Comparison of ENCODE assay signal across 8 mouse cellular contexts in genomic region chr7:127448521-127449300, GRCm38 (mm10). TPM values are rescaled to one million over a fixed set of nuclear protein-coding genes. Genes with fewer than 3 reads are reported as not detected.
DNase-seq lines count a peak whose midpoint lies in the region; ATAC-seq and TF ChIP-seq lines count a peak whose summit lies in the region.

Gene Zfp689, minus strand, starts transcription at chr7:127449158.

- peak within 1 kb of the TSS; percentile 93 for H3K9ac ChIP-seq in heart, embryonic 11.5 days (ENCODE audit: low read depth, low read length)
- H3K9ac ChIP-seq in kidney, embryonic 16.5 days (replicated peaks; ENCODE audit: low read length) = peak within 1 kb of the TSS; percentile 96
- H3K9ac ChIP-seq in liver, adult 2 months (ENCODE audit: low read depth, low read length) = peak within 1 kb of the TSS; percentile 68

- TF ChIP-seq CTCF in C2C12 (IDR thresholded peaks at IDR 0.05; ENCODE audit: control insufficient read depth, insufficient read depth, insufficient read length) = no peak
- no peak for TF ChIP-seq CTCF in brain, embryonic 14.5 days (IDR thresholded peaks at IDR 0.05; ENCODE audit: borderline replicate concordance, extremely low read depth, insufficient read depth, insufficient read length)
- no peak for TF ChIP-seq CTCF in liver, adult 2 months (IDR thresholded peaks at IDR 0.05; ENCODE audit: low read depth, low read length)

- H3K4me2 ChIP-seq in heart, embryonic 11.5 days = peak within 1 kb of the TSS; percentile 91
- H3K4me2 ChIP-seq in kidney, embryonic 16.5 days (replicated peaks; ENCODE audit: low read depth, low read length) = peak within 1 kb of the TSS; percentile 91
- peak within 1 kb of the TSS; percentile 98 for H3K4me2 ChIP-seq in myocyte (ENCODE audit: low read depth)

- H3K27me3 ChIP-seq in C2C12 (ENCODE audit: control insufficient read depth, insufficient read depth, insufficient read length) (no peaks in the 10 kb centered on the region), myocyte (ENCODE audit: control insufficient read depth, insufficient read depth, insufficient read length) (no peaks in the 10 kb centered on the region)
- no peaks in the 10 kb centered on the region; the same call in 1 of the 2 replicates for H3K27me3 ChIP-seq in erythroblast, embryonic 14.5 days (ENCODE audit: control insufficient read depth)
- H3K27me3 ChIP-seq in heart, embryonic 11.5 days (ENCODE audit: control insufficient read depth, insufficient read depth, low read length) = no peaks in the 10 kb centered on the region
- no peaks in the 10 kb centered on the region for H3K27me3 ChIP-seq in kidney, embryonic 16.5 days (ENCODE audit: insufficient read depth, low read length)
- H3K27me3 ChIP-seq in liver, adult 2 months (ENCODE audit: control insufficient read depth, insufficient read depth, low read length) = no peaks in the 10 kb centered on the region
- no peaks in the 10 kb centered on the region for H3K27me3 ChIP-seq in splenic B cell, adult 2 months (ENCODE audit: control insufficient read depth, insufficient read depth, low read length, poor library complexity, severe bottlenecking)

- H3K27ac ChIP-seq in heart, embryonic 11.5 days (ENCODE audit: low read depth, low read length) = peak within 1 kb of the TSS; percentile 94
- peak within 1 kb of the TSS; percentile 96 for H3K27ac ChIP-seq in kidney, embryonic 16.5 days (ENCODE audit: low read length)
- H3K27ac ChIP-seq in liver, adult 2 months (replicated peaks; ENCODE audit: insufficient read depth, low read depth, low read length) = peak within 1 kb of the TSS; percentile 74

- TF ChIP-seq POLR2A in brain, embryonic 14.5 days (IDR thresholded peaks at IDR 0.05; ENCODE audit: borderline replicate concordance, extremely low read depth, insufficient read depth, insufficient read length, poor library complexity, severe bottlenecking) = peak; percentile 12; the same call in 1 of the 2 replicates
- 0 out of 2 replicates have a peak, but pooled peaks have one; percentile 45 for TF ChIP-seq POLR2A in liver, adult 2 months (IDR thresholded peaks at IDR 0.05; ENCODE audit: extremely low read depth, insufficient read depth, low read length)
- peak; percentile 56 for TF ChIP-seq POLR2A in myocyte (IDR thresholded peaks at IDR 0.05; ENCODE audit: insufficient read length, low read depth)

- DNase-seq in brain, embryonic 14.5 days (ENCODE audit: low read depth) = peak; percentile 99
- peak; percentile 97 for DNase-seq in liver, adult 2 months (ENCODE audit: extremely low read depth, low read depth, low spot score)
- peak; percentile 98 for DNase-seq in splenic B cell, adult 2 months (ENCODE audit: low read depth, low spot score)

- ATAC-seq in heart, embryonic 11.5 days (replicated peaks; ENCODE audit: insufficient number of reproducible peaks, low FRiP score, low TSS enrichment) = peak; percentile 85
- ATAC-seq in kidney, embryonic 16.5 days (ENCODE audit: low FRiP score, low TSS enrichment) = peak; percentile 92

- under 1% methylated on average over 54 of the region's 54 CpGs for WGBS in heart, embryonic 11.5 days (ENCODE audit: insufficient replicate concordance)
- under 1% methylated on average over 54 of the region's 54 CpGs for WGBS in kidney, embryonic 16.5 days
- WGBS in liver, adult 2 months = under 1% methylated on average over 54 of the region's 54 CpGs

- H3ac ChIP-seq in C2C12 (ENCODE audit: control insufficient read depth, insufficient read length, low read depth) = peak within 1 kb of the TSS; percentile 84
- H3ac ChIP-seq in myocyte (ENCODE audit: control insufficient read depth, insufficient read length) = peak within 1 kb of the TSS; percentile 76

- H3K79me2 ChIP-seq in C2C12 (ENCODE audit: control insufficient read depth, insufficient read depth) (peaks cover 63% of the 10 kb centered on the region), myocyte (ENCODE audit: control insufficient read depth, insufficient read depth) (peaks cover 39% of the 10 kb centered on the region)
- peaks cover 12% of the 10 kb centered on the region; the same call in 1 of the 2 replicates for H3K79me2 ChIP-seq in liver, adult 2 months (ENCODE audit: control insufficient read depth, insufficient read depth, low read length)

- peaks cover 57% of the 10 kb centered on the region for H3K4me1 ChIP-seq in erythroblast, embryonic 14.5 days (ENCODE audit: control insufficient read depth)
- peaks cover 12% of the 10 kb centered on the region for H3K4me1 ChIP-seq in heart, embryonic 11.5 days (ENCODE audit: control insufficient read depth, insufficient read depth, low read length)
- peaks cover 33% of the 10 kb centered on the region for H3K4me1 ChIP-seq in kidney, embryonic 16.5 days (ENCODE audit: insufficient read depth, low read length)
- peaks cover 11% of the 10 kb centered on the region for H3K4me1 ChIP-seq in liver, adult 2 months (ENCODE audit: control insufficient read depth, insufficient read depth, low read length)

- H3K9me3 ChIP-seq in erythroblast, embryonic 14.5 days (ENCODE audit: control insufficient read depth, low read length) = peaks cover 5% of the 10 kb centered on the region
- no peaks in the 10 kb centered on the region for H3K9me3 ChIP-seq in heart, embryonic 11.5 days (replicated peaks; ENCODE audit: control insufficient read depth, low read length)
- H3K9me3 ChIP-seq in kidney, embryonic 16.5 days (ENCODE audit: low read length) = no peaks in the 10 kb centered on the region

- peak within 1 kb of the TSS; percentile 89 for H3K4me3 ChIP-seq in C2C12 (ENCODE audit: insufficient read depth, poor library complexity, severe bottlenecking)
- H3K4me3 ChIP-seq in erythroblast, embryonic 14.5 days (replicated peaks) = peak within 1 kb of the TSS; percentile 82
- peak within 1 kb of the TSS; percentile 81 for H3K4me3 ChIP-seq in heart, embryonic 11.5 days (ENCODE audit: low read depth, low read length)
- peak within 1 kb of the TSS; percentile 98 for H3K4me3 ChIP-seq in kidney, embryonic 16.5 days (ENCODE audit: low read length)
- H3K4me3 ChIP-seq in liver, adult 2 months (ENCODE audit: insufficient read depth, low read depth, low read length) = peak within 1 kb of the TSS; percentile 82
- peak within 1 kb of the TSS; percentile 88 for H3K4me3 ChIP-seq in myocyte

- peaks cover 43% of the 10 kb centered on the region for H3K36me3 ChIP-seq in C2C12 (ENCODE audit: control insufficient read depth, insufficient read depth)
- H3K36me3 ChIP-seq in erythroblast, embryonic 14.5 days (ENCODE audit: control insufficient read depth) = peaks cover 66% of the 10 kb centered on the region
- H3K36me3 ChIP-seq in heart, embryonic 11.5 days (ENCODE audit: control insufficient read depth, insufficient read depth, low read length) = peaks cover 17% of the 10 kb centered on the region
- H3K36me3 ChIP-seq in kidney, embryonic 16.5 days (ENCODE audit: insufficient read depth, low read length) = peaks cover 25% of the 10 kb centered on the region
- H3K36me3 ChIP-seq in liver, adult 2 months (ENCODE audit: control insufficient read depth, insufficient read depth, low read length) = peaks cover 3% of the 10 kb centered on the region
- H3K36me3 ChIP-seq in myocyte (ENCODE audit: control insufficient read depth, insufficient read depth) = peaks cover 14% of the 10 kb centered on the region
- peaks cover 2% of the 10 kb centered on the region; the same call in 1 of the 2 replicates for H3K36me3 ChIP-seq in splenic B cell, adult 2 months (ENCODE audit: control insufficient read depth, insufficient read depth, low read length, poor library complexity, severe bottlenecking)

- H3K79me3 ChIP-seq in C2C12 (ENCODE audit: low read depth) = peaks cover 49% of the 10 kb centered on the region

TF ChIP-seq in C2C12, 6 proteins besides CTCF, POLR2A, EP300 and RAD21:
- TF ChIP-seq MYOG (IDR thresholded peaks at IDR 0.05; ENCODE audit: control insufficient read depth, extremely low read depth, insufficient read length) = no peak
- no peak for TF ChIP-seq MAX (IDR thresholded peaks at IDR 0.05)
- TF ChIP-seq CEBPB (IDR thresholded peaks at IDR 0.05; ENCODE audit: low read depth) = no peak
- TF ChIP-seq MYOD1 (IDR thresholded peaks at IDR 0.05; ENCODE audit: control insufficient read depth, insufficient read length, low read depth) = no peak
- TF ChIP-seq USF1 (IDR thresholded peaks at IDR 0.05; ENCODE audit: low read depth) = no peak
- no peak for TF ChIP-seq FOSL1 (IDR thresholded peaks at IDR 0.05; ENCODE audit: insufficient read depth, low read length, poor library complexity, severe bottlenecking)

TF ChIP-seq in myocyte, 11 proteins besides CTCF, POLR2A, EP300 and RAD21:
- TF ChIP-seq POLR2AphosphoS2 (IDR thresholded peaks at IDR 0.05; ENCODE audit: insufficient read length, low read depth) (peak; percentile 71), TCF3 (IDR thresholded peaks at IDR 0.05; ENCODE audit: insufficient read length, low read depth) (no peak), MYOD1 (IDR thresholded peaks at IDR 0.05; ENCODE audit: control insufficient read depth in 1 of 3, insufficient read length in 2 of 3, low read depth in 2 of 3) (no peak), E2F4 (IDR thresholded peaks at IDR 0.05; ENCODE audit: insufficient read depth) (peak; percentile 91)

RNA-seq across cellular contexts. Expression of gene Zfp689, which starts in this region (rescaled TPM):
- polyA plus RNA-seq in C2C12 (2012; fragmentation: generic; extraction: Trizol) (3.7 TPM), myocyte (2012; fragmentation: generic; extraction: Trizol) (2.1 TPM)
- polyA plus RNA-seq in brain, embryonic 14.5 days (2012; rRNA removed) = 14.0 and 14.5 TPM in 2 replicates
- 2.1 and 3.0 TPM in 2 replicates for polyA plus RNA-seq in erythroblast, embryonic 14.5 days (2012)
- polyA plus RNA-seq in heart, embryonic 11.5 days (2014; fragmentation: Nextera tagmentation; extraction: Ambion mirVana) = 5.3 and 5.8 TPM in 2 replicates
- 8.4 TPM in 2 replicates for polyA plus RNA-seq in kidney, embryonic 16.5 days (2015; fragmentation: Nextera tagmentation; extraction: Ambion mirVana)
- total RNA-seq in liver, adult 2 months (2014; rRNA removed) = 0.47 and 0.74 TPM in 2 replicates
- polyA plus RNA-seq in liver, adult 2 months (2012; rRNA removed) = 0.92 and 1.9 TPM in 2 replicates

Comparison
In these comparisons a context has a peak if more than half of its experiments do, and no peak if none do; other contexts are left out.
1. Peak in every context shown above with its lines: DNase-seq, ATAC-seq, H3K4me3 ChIP-seq and H3K27ac ChIP-seq.